Mouse (Mus musculus): ENCODE measurements around the gene Gm45234.

The Gm45234 gene

GRCm38 (mm10) chr6:124711824-124712782, 43.7 kb downstream of the Gm45234 start, which contains the start of the genes Emg1 and Phb2:
Emg1 (minus strand) TSS chr6:124712178.
Phb2 (plus strand) TSS chr6:124712336.
- in situ Hi-C loops (cut with MboI, MseI) = loop anchor here (25.0 kb wide), 1 partner anchor 1900 kb away; the partner anchor contains the start of genes Foxj2 and Slc2a3

GRCm38 (mm10) chr6:124708289-124708889, 47.4 kb downstream of the Gm45234 start:
- in situ Hi-C loops (cut with MboI, MseI) = loop anchor here (25.0 kb wide), 1 partner anchor 1896 kb away; the partner anchor contains the start of genes Foxj2 and Slc2a3

- in situ Hi-C loops (cut with MboI, MseI) = loop anchor here (25.0 kb wide), 1 partner anchor 1894 kb away; the partner anchor contains the start of genes Foxj2 and Slc2a3
Observed at GRCm38 (mm10) chr6:124706061-124706627, 49.7 kb downstream of the Gm45234 start.

GRCm38 (mm10) chr6:124704417-124704816, 51.4 kb downstream of the Gm45234 start:
- in situ Hi-C loops (cut with MboI, MseI) = loop anchor here (25.0 kb wide), 1 partner anchor 1892 kb away; the partner anchor contains the start of genes Foxj2 and Slc2a3

GRCm38 (mm10) chr6:124703789-124704188, 52.0 kb downstream of the Gm45234 start:
- in situ Hi-C loops (cut with MboI, MseI) = loop anchor here (25.0 kb wide), 1 partner anchor 1891 kb away; the partner anchor contains the start of genes Foxj2 and Slc2a3

GRCm38 (mm10) chr6:124702784-124703103, 53.1 kb downstream of the Gm45234 start:
- in situ Hi-C loops (cut with MboI, MseI) = loop anchor here (25.0 kb wide), 1 partner anchor 1890 kb away; the partner anchor contains the start of genes Foxj2 and Slc2a3

GRCm38 (mm10) chr6:124702102-124702783, 53.6 kb downstream of the Gm45234 start:
- in situ Hi-C loops (cut with MboI, MseI) = loop anchor here (25.0 kb wide), 1 partner anchor 1890 kb away; the partner anchor contains the start of genes Foxj2 and Slc2a3

GRCm38 (mm10) chr6:124701338-124701737, 54.5 kb downstream of the Gm45234 start:
- in situ Hi-C loops (cut with MboI, MseI) = loop anchor here (25.0 kb wide), 1 partner anchor 1889 kb away; the partner anchor contains the start of genes Foxj2 and Slc2a3

GRCm38 (mm10) chr6:124699962-124700610, 55.7 kb downstream of the Gm45234 start:
- in situ Hi-C loops (cut with MboI, MseI) = loop anchor here (10.0 to 25.0 kb wide), 2 partner anchors 55 to 1888 kb away; partner anchors contain the start of genes Foxj2 and Slc2a3

GRCm38 (mm10) chr6:124699366-124699765, 56.5 kb downstream of the Gm45234 start:
- in situ Hi-C loops (cut with MboI, MseI) = loop anchor here (10.0 kb wide), 1 partner anchor 55 kb away; no protein-coding TSS in a partner anchor

- in situ Hi-C loops (cut with MboI, MseI) = loop anchor here (10.0 kb wide), 1 partner anchor 54 kb away; no protein-coding TSS in a partner anchor
Observed at GRCm38 (mm10) chr6:124698751-124699150, 57.1 kb downstream of the Gm45234 start.

- in situ Hi-C loops (cut with MboI, MseI) = loop anchor here (10.0 kb wide), 1 partner anchor 52 kb away; no protein-coding TSS in a partner anchor
Observed at GRCm38 (mm10) chr6:124696441-124697150, 59.2 kb downstream of the Gm45234 start.

- in situ Hi-C loops (cut with MboI, MseI) = loop anchor here (10.0 kb wide), 1 partner anchor 50 kb away; no protein-coding TSS in a partner anchor
Observed at GRCm38 (mm10) chr6:124694166-124694955, 61.5 kb downstream of the Gm45234 start.

GRCm38 (mm10) chr6:124693243-124693981, 62.4 kb downstream of the Gm45234 start:
- in situ Hi-C loops (cut with MboI, MseI) = loop anchor here (10.0 kb wide), 1 partner anchor 49 kb away; no protein-coding TSS in a partner anchor

- in situ Hi-C loops (cut with MboI, MseI) = loop anchor here (10.0 kb wide), 1 partner anchor 46 kb away; no protein-coding TSS in a partner anchor
Observed at GRCm38 (mm10) chr6:124690517-124690916, 65.3 kb downstream of the Gm45234 start.

All from T-helper 1 cell (primary cell).